Mouse (Mus musculus) adrenal gland, adult 10 weeks (tissue): ENCODE data around the gene Epp13. TPM values are rescaled to one million over a fixed set of nuclear protein-coding genes. Genes with fewer than 3 reads are reported as not detected.

ENCODE experiments used
- polyA plus RNA-seq: library from polyadenylated mRNA; stranded (reverse); fragments of 350-450 nt; fragmentation: Illumina TruSeq; extraction: RNeasy Lipid Tissue Mini Kit (QIAGEN cat#74804); gene quantifications from one replicate; pipeline ENCODE4 v1.2.3, GENCODE M21; 2014; ENCODE audit warnings: low read depth, low replicate concordance

The Epp13 gene
- not detected for polyA plus RNA-seq

DNA sequence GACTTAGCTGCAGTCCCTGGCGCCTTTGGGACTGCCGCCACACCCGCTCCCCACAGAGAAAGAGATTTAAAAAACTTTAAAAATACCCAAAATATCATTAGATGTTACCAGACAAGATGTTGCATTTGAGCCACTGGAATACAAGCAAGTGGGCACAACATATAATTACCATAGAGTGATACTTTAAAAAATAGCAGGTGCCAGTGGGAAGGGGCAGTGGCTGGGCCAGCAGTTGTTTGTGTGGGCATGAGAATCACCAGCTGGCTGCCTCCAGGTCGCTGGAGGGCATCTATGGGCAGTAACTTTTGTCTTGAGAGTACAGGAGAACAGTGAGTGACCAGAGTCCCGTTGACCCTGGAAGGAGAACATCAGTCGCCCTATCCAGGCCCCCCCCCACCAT is at the start of gene Epp13:
Epp13 (plus strand) TSS at position 301 of the 400 bp plus-strand sequence.

GRCm38 (mm10) chr7:6221978-6222377 is 30.5 kb upstream of the Epp13 start, which contains the start of gene Zscan5b:
Zscan5b (plus strand) TSS chr7:6222278.

GRCm38 (mm10) chr7:6285842-6286705 is 33.6 kb downstream of the Epp13 start, which contains the start of gene Zfp667:
Zfp667 (plus strand) TSS chr7:6286579.

GRCm38 (mm10) chr7:6331233-6331956 is 78.9 kb downstream of the Epp13 start, which contains the start of gene Zfp583:
Zfp583 (minus strand) TSS chr7:6331285.

Other genes starting within 250 kb of the Epp13 start
- not detected for gene Vmn1r65, start 241.7 kb upstream of the Epp13 start, polyA plus RNA-seq
- gene Nlrp4c, start 207.5 kb upstream of the Epp13 start, polyA plus RNA-seq = not detected
- gene Zfp787, start 96.7 kb upstream of the Epp13 start, polyA plus RNA-seq = 5.1 TPM
- gene Zfp444, start 80.5 kb upstream of the Epp13 start, polyA plus RNA-seq = 7.1 TPM
- not detected for gene Galp, start 55.6 kb upstream of the Epp13 start, polyA plus RNA-seq
- not detected for gene Zscan5b, start 30.4 kb upstream of the Epp13 start, polyA plus RNA-seq
- gene Zfp667, start 33.9 kb downstream of the Epp13 start, polyA plus RNA-seq = 23.6 TPM
- 10.8 TPM for gene Zfp583, start 78.6 kb downstream of the Epp13 start, polyA plus RNA-seq
- 0.17 TPM for gene Gm3854, start 91.0 kb downstream of the Epp13 start, polyA plus RNA-seq
- 5.9 TPM for gene Zfp78, start 110.6 kb downstream of the Epp13 start, polyA plus RNA-seq
- 10.3 TPM for gene Zfp28, start 130.6 kb downstream of the Epp13 start, polyA plus RNA-seq
- gene Smim17, start 146.0 kb downstream of the Epp13 start, polyA plus RNA-seq = 0.41 TPM
- gene Gm20715, start 157.6 kb downstream of the Epp13 start, polyA plus RNA-seq = not detected
- not detected for gene Olfr1344, start 186.0 kb downstream of the Epp13 start, polyA plus RNA-seq
- not detected for gene Olfr1336, start 203.5 kb downstream of the Epp13 start, polyA plus RNA-seq
- gene Olfr1346, start 214.4 kb downstream of the Epp13 start, polyA plus RNA-seq = not detected
- not detected for gene Olfr5, start 234.2 kb downstream of the Epp13 start, polyA plus RNA-seq
- gene Olfr1347, start 247.0 kb downstream of the Epp13 start, polyA plus RNA-seq = not detected